Mouse (Mus musculus) lung, embryonic 14.5 days (tissue): ENCODE results near the gene Nipal4. TPM values are rescaled to one million over a fixed set of nuclear protein-coding genes. Genes with fewer than 3 reads are reported as not detected.

ENCODE experiments used
- ATAC-seq: fragments of 200-750 bp; cut with Nextera tagmentation; 2 replicates; pipeline ENCODE4 v1.8.0; 2017; ENCODE audit warnings: mild to moderate bottlenecking, moderate TSS enrichment, moderate library complexity; ENCODE audit not compliant: insufficient read depth
- DNase-seq: peaks from one replicate; pipeline ENCODE4 v3.0.0-alpha.2; 2015
- H3K27ac ChIP-seq: fragments of 300-500 bp; sonication (generic); 2 replicates; pipeline ENCODE4 v1.5.1; 2014; ENCODE audit warnings: low read depth, mild to moderate bottlenecking, moderate library complexity
- H3K27me3 ChIP-seq: fragments of 300-500 bp; sonication (generic); 2 replicates; pipeline ENCODE4 v1.6.1; 2014; ENCODE audit warnings: low read length, control low read depth; ENCODE audit not compliant: insufficient read depth
- H3K36me3 ChIP-seq: fragments of 300-500 bp; sonication (generic); 2 replicates; pipeline ENCODE4 v1.6.1; 2014; ENCODE audit warnings: control low read depth; ENCODE audit not compliant: insufficient read depth
- H3K4me1 ChIP-seq: fragments of 300-500 bp; sonication (generic); 2 replicates; pipeline ENCODE4 v1.6.1; 2014; ENCODE audit warnings: antibody characterized with exemption, control low read depth; ENCODE audit not compliant: insufficient read depth
- H3K4me2 ChIP-seq: fragments of 300-500 bp; sonication (generic); 2 replicates; pipeline ENCODE4 v1.6.1; 2014; ENCODE audit warnings: mild to moderate bottlenecking
- H3K4me3 ChIP-seq: fragments of 300-500 bp; sonication (generic); 2 replicates; pipeline ENCODE4 v1.5.1; 2014; ENCODE audit warnings: low read depth, low read length
- H3K9ac ChIP-seq: fragments of 300-500 bp; sonication (generic); 2 replicates; pipeline ENCODE4 v1.6.1; 2014
- H3K9me3 ChIP-seq: fragments of 300-500 bp; sonication (generic); 2 replicates; pipeline ENCODE4 v1.6.1; 2016; ENCODE audit warnings: low read depth, low read length, control low read depth
- CTCF ChIP-seq: IDR thresholded peaks from 2 replicates; pipeline ENCODE4 v1.5.1; 2016; ENCODE audit warnings: antibody characterized with exemption, low read depth
- WGBS: fragments of 180-500 bp; shearing (Covaris S2); extraction: QIAGEN DNeasy Blood & Tissue Kit; methylation state at CpG from one replicate; pipeline ENCODE4 v1.1.7; 2014; 5-methylcytosine and 5-hydroxymethylcytosine counted together
- microRNA-seq: library from miRNA; unstranded; fragments of <30 nt; microRNA quantifications from one replicate; pipeline ENCODE4, GENCODE M21; 2016; ENCODE audit warnings: borderline number of aligned reads
- polyA plus RNA-seq: library from polyadenylated mRNA; unstranded; fragments of >200 nt; fragmentation: Nextera tagmentation; extraction: Ambion mirVana; gene quantifications from 2 replicates; pipeline ENCODE4 v1.2.1, GENCODE M21; 2014

Gene Nipal4
- polyA plus RNA-seq, 1 experiment from 2014 or later: 1.8 TPM

GRCm38 (mm10) chr11:46107046-46107445 lies 59.3 kb downstream of the Nipal4 start:
- no peak overlapping the region for H3K9ac ChIP-seq
- no peaks in the 10 kb centered on the region for H3K4me1 ChIP-seq
- H3K27ac ChIP-seq: no peak overlapping the region
- no peak for DNase-seq
- no peak overlapping the region for H3K4me2 ChIP-seq
- H3K36me3 ChIP-seq: peaks cover 26% of the 10 kb centered on the region
- no peaks in the 10 kb centered on the region for H3K27me3 ChIP-seq
- no peak for ATAC-seq
- H3K9me3 ChIP-seq: no peaks in the 10 kb centered on the region
- H3K4me3 ChIP-seq: no peak overlapping the region
- 97% methylated on average over 1 of the region's 1 CpGs for WGBS
- no peak for TF ChIP-seq CTCF

DNA sequence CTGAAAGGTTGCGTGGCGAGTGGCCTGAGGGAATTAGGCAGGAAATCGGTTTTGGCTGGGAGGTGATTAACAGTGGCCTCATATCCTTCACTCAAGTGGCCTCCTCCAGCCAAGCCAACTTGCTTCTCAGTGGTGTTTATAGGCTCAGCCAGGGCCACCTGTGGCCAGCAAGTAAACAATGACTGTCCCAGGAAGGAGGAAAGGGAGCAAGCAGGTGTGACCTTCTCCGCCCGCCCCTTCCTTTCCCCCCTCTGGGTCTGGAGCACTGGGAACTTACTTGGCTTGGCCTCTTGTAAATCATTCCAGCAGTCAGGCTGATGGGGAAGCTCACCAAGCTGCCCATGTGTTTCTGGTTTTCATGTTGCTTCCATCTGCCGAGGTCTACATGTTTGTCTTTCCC lies 64.2 kb downstream of the Nipal4 start:
- H3K9ac ChIP-seq: no peak overlapping the region
- no peak overlapping the region for H3K4me3 ChIP-seq
- TF ChIP-seq CTCF: no peak
- H3K4me1 ChIP-seq: no peaks in the 10 kb centered on the region
- no peaks in the 10 kb centered on the region for H3K27me3 ChIP-seq
- no peak for DNase-seq
- no peaks in the 10 kb centered on the region for H3K9me3 ChIP-seq
- H3K4me2 ChIP-seq: no peak overlapping the region
- ATAC-seq: no peak
- WGBS: 79% methylated on average over 6 of the region's 6 CpGs
- H3K36me3 ChIP-seq: peaks cover 56% of the 10 kb centered on the region
- no peak overlapping the region for H3K27ac ChIP-seq

Small RNA genes within 50 kb of the gene (microRNA-seq; reads per million reads assigned to microRNA genes)
- not detected for gene Mir7239
- gene Mir8100: not detected

Other genes with a start within 250 kb of the Nipal4 start
- 9.9 and 10.0 TPM in 2 replicates for gene Lsm11, start 221.6 kb downstream of the Nipal4 start, polyA plus RNA-seq
- 11.6 and 14.1 TPM in 2 replicates for gene Thg1l, start 211.0 kb downstream of the Nipal4 start, polyA plus RNA-seq
- gene Sox30, start 186.2 kb downstream of the Nipal4 start, polyA plus RNA-seq: 0.09 and 0.12 TPM in 2 replicates
- gene Gm12166, start 114.2 kb downstream of the Nipal4 start, polyA plus RNA-seq: 4.9 and 6.1 TPM in 2 replicates
- gene Adam19, start 110.5 kb downstream of the Nipal4 start, polyA plus RNA-seq: 25.4 and 27.0 TPM in 2 replicates
- 0.08 TPM in 1 of 2 replicates, not detected in the other for gene Fndc9, start 69.0 kb upstream of the Nipal4 start, polyA plus RNA-seq
- gene Cyfip2, start 146.4 kb upstream of the Nipal4 start, polyA plus RNA-seq: 5.9 and 6.1 TPM in 2 replicates
- 0.08 TPM in 1 of 2 replicates, not detected in the other for gene Itk, start 223.0 kb upstream of the Nipal4 start, polyA plus RNA-seq
- gene Fam71b, start 230.1 kb upstream of the Nipal4 start, polyA plus RNA-seq: not detected in 2 replicates